Mouse (Mus musculus): ENCODE data around the gene Dynlrb1.

Gene Dynlrb1

DNA sequence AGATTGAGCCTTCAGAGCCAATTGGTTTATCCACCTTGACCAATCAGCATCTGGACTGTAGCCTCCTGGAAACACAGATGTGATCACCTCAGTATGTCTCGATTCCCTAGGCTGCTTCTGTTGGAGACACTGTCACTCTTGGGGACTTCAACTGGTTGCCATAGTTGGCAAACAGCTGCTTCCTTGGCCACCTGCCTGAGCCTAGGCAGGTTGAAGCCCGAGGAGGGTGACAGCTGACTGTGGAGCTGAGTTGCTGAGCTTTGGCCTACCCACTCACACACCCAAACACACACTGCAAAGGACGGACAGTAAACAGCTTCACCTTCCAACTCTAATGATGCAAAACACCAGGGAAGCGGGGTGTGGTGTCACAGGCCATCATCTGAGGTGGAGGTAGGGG is 47.5 kb downstream of the Dynlrb1 start:
- DNase-seq, result no peak

DNA sequence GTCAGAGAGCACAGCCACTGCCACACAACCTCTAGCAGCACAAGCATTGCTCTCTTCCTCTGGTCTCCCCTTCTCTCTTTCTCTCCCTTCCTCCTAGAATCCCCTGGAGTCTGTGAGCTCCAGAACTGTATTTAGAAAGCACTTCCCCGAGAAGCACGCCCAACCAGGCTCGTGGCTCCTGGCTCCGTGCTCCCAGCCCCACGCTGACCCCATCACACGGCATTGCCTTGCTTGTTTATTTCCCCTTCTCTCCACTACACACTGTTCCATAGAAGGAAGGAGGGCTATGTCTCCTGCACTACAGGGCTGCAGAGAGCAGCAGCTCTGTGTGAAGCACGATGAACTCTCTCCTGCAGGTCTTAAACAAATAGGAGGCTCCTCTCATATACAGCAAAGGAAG is 48.3 kb downstream of the Dynlrb1 start:
- DNase-seq, result no peak

DNA sequence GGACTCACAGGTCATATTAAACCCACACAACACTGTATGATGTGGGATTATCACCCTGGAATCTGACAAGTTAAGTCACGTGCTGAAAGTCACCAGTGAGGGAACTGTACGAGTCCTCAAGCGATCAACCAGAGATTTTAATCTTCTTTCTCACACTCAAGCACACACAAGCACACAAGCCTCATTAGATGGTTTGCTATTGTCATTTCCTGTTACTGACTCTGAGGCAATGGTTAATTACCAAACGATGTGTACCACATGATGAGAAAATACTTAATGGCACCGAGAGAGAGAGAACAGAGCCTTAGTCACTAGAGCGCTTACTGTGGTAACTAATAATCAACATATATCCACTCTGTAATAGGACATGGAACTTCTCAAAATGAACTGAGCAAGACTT is 49.4 kb downstream of the Dynlrb1 start:
- no peak for DNase-seq

DNA sequence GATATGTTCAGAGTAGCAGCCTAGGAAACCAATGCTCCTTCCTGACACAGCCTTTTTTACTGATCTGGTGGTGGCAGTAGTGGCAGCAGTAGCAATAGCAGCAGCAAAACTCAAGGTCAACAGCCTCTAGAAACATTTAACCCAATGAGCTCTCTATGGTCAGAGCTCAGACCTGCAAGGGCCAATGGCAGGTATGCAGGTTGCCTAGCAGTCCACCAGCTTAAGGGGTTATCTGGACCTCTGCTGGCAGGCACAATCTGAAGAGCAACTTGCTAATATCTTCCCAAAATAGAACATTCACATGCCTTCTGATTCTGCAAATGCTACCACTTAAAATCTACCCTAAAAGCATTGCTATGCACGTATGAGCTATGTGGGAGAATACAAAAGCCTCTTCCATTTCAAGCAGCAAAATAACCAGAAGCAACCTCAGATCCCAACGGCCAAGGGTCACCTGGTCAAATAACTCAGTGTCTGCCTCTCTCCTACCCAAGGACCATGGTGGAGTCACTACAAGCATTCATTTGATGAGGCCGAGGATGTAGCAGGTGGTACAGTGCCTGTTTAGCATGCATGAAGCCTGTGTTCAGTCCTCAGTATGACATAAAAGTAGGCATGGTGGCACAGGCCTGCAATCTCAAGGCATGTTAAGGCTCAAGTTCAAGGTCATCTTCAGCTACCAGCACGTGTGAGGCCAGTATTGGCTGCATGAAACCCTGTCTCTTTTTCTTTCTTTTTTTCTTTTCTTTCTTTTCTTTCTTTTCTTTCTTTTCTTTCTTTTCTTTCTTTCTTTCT is 51.3 kb downstream of the Dynlrb1 start:
- DNase-seq, result no peak

DNA sequence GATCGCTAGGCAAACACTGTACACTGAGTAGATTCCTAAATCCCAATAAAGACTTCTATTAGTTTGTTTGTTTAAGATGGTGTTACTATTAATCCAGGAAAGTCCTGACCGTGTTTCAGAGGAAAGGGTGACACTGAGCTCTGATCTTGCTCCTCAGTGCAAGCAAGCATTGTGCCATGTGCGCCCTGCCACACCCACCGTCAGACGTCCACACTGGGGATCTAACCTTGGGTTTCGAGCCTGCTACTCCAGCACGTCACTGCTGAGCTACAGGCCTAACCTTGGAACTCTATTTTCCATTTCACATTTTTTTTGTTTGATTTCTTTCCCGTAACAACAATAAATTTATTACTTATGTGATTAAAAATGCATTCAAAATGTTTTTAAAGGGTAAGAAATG is 53.7 kb downstream of the Dynlrb1 start:
- DNase-seq, result no peak

DNA sequence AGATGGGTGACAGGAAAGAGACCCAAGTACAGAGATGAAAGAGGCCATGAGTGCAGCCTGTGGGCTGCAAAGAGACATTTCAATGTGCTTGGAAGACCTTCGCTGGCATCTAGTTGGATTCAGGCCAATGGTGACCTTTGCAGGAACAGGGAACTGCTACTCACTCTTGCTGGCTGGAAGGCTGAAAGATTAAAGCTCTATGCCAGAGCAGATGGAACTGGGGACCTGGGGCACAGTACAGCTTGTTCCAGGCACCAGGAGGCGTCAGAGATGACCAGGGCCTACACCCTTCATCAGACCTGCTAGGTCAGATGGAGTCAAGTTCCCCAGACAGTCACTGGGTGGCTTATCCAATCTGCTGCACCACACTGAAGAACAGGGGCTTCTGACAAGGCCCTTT is 57.0 kb downstream of the Dynlrb1 start:
- DNase-seq, result no peak

DNA sequence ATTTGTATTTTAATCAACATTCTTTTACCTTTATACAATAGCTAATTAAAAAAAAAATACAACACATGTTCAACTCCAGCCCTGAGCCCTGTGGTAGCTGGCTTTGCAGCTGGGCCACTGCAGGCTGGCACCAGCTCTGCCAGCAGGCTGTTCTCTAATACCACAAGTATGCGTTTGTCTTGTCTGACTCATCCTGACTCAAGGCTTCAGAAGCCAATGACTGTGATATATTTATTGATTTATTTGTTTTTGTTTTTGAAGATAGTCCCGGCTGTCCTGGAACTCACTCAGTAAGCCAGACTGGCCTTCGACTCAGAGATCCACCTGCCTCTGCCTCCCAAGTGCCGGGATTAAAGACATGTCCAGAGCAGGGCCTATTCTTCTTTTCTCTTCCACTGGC is 57.6 kb downstream of the Dynlrb1 start:
- no peak for DNase-seq

DNA sequence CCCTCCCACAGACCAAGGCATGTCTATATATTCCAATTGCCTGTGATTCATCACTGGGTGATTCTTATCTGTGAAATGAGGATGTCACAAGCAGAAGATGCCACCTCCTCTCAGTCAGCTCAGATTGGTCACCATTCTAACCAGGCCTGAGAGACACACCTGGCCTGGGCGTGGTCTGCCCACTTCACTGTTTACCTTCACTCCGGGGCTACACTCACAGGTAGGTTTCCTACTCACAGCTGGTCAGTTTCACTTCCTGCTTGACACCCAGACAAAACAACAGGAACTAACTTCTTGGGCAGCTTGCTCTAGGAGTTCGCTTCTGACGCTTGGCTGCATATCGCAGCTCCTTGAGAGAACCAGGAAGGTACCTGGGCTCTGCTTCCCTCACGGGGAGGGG is 59.1 kb downstream of the Dynlrb1 start:
- DNase-seq, result no peak

DNA sequence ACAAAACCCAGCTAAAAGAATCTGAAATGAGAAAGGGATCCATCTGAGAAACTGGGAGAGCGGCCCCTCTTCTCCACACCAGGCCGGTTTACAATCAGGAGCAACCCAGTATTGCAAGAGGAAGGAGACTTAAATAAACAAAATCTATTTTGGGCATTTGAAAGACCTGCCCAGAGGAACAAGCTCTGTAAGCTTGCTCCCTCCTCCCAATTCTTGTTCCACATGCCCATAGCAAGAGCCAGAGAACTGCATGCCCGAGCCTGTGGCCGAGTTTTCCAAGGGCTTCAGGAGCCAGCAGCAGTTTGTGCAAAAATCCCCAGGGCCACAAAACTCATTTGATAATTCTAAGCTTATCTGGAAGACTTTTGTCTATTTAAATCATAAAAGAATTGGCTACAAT is 63.2 kb downstream of the Dynlrb1 start:
- DNase-seq, result no peak
